Mouse (Mus musculus): ENCODE results near the gene Gcn1l1. TPM values are rescaled to one million over a fixed set of nuclear protein-coding genes. Genes with fewer than 3 reads are reported as not detected.

The Gcn1l1 gene
- polyA plus RNA-seq, 1 experiment: 48.3 TPM

DNA sequence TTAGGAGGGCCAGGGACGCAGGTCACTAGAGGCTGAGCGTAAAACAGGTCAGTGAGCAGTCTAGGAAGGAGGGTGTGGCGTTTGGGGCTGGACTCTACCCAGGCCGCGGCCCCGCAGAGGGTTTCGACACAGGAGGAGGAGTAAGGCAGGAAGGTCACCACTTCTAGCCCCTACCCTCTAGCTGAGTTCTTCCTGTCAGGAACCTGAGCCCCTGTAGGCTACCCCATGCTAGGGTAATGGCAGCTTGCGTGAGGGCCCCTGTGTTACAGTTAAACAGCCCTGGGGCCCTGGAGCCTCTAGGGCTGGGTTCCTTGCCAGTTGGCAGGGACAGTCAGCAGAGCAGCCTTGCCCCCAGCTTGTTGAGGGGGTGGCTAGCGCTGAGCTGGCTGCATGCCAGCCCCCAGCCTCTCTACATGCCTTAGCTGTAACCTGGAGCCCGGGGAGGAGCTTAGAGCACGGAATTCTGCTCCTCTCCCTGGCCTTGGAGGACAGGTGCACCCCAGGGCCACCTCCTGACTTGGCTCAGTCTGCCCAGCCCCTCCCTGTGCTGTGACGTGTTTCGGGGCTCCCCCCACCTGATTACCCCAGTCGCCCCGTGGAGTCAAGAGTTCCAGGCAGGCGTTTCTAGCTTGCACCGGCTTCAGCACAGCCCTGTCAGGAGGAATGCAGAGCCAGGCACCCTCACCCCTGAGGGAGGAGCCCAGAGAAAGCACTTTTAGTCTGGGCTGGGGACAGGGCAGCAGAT lies 21.4 kb upstream of the Gcn1l1 start:
- no peak for DNase-seq (ENCODE audit: low read depth in 1 of 2, low spot score in 2 of 2)
- Histone ChIP-seq H3K27ac (ENCODE audit: insufficient read depth, low read length) (no peak overlapping the region), H3K4me1 (ENCODE audit: control insufficient read depth, insufficient read depth, insufficient read length) (peaks cover 12% of the 10 kb centered on the region; the same call in 1 of the 2 replicates), H3K27me3 (ENCODE audit: control insufficient read depth, insufficient read depth, low read length) (no peaks in the 10 kb centered on the region), H3K36me3 (ENCODE audit: control insufficient read depth, insufficient read depth, low read length) (peaks cover 33% of the 10 kb centered on the region), H3K4me3 (ENCODE audit: extremely low read depth, insufficient read depth, insufficient read length) (no peak overlapping the region)
- WGBS: 42% methylated on average over 17 of the region's 17 CpGs
- TF ChIP-seq POLR2A (IDR thresholded peaks at IDR 0.05; ENCODE audit: low read depth, low read length) (no peak), CTCF (IDR thresholded peaks at IDR 0.05; ENCODE audit: extremely low read depth, insufficient read depth, insufficient read length, insufficient replicate concordance) (no peak)

DNA sequence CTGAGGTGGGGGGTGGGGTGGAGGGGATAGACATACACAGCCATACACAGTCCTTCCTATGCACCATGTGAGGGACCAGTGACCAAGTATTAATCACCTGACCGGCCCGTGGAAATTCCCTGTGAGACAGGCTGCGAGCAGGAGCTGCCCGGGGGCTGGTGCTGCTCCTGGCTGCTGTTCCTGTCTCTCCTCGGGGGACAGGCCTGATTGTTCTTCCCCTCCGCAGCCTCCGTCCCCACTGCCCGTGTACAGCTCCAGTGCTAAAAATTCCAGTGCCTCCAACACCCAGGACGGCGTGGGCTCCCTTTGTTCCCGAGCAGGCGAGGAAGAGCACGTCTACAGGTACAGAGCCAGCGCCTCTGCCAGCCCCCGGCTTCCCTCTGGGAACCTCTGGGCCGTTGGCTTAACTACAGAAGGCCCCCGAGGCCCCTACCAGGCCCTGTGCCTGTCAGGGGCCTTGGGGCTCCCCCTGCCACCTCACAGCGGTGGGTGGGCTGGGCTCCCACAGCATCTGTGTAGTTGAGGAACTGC lies 20.3 kb upstream of the Gcn1l1 start:
- H3K4me1 ChIP-seq (ENCODE audit: control insufficient read depth, insufficient read depth, insufficient read length): peaks cover 9% of the 10 kb centered on the region; the same call in 1 of the 2 replicates
- no peak overlapping the region for H3K4me3 ChIP-seq (ENCODE audit: extremely low read depth, insufficient read depth, insufficient read length)
- H3K36me3 ChIP-seq (ENCODE audit: control insufficient read depth, insufficient read depth, low read length): peaks cover 39% of the 10 kb centered on the region
- TF ChIP-seq POLR2A (IDR thresholded peaks at IDR 0.05; ENCODE audit: low read depth, low read length): no peak
- TF ChIP-seq CTCF (IDR thresholded peaks at IDR 0.05; ENCODE audit: extremely low read depth, insufficient read depth, insufficient read length, insufficient replicate concordance): no peak
- no peak overlapping the region for H3K27ac ChIP-seq (ENCODE audit: insufficient read depth, low read length)
- H3K27me3 ChIP-seq (ENCODE audit: control insufficient read depth, insufficient read depth, low read length): no peaks in the 10 kb centered on the region
- no peak for DNase-seq (ENCODE audit: low read depth in 1 of 2, low spot score in 2 of 2)
- 66% methylated on average over 18 of the region's 18 CpGs for WGBS

DNA sequence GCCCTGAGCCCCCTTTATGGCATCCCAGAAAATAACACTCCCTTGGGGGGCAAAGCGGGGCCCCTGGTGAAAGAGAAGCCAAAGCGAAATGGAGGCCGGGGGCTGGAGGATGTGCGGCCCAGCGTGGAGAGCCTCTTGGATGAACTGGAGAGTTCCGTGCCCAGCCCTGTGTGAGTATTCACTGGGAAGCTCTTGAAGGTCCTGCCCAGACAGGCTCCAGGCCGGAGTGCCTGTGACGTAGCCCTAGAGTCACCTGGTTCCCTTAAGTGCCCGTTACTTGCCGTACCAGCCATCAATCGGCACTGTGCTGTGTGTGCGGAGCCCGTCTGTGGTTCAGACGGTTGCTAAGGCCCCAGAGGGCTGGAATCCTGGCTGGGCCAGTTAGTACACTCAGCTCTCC lies 19.4 kb upstream of the Gcn1l1 start:
- H3K4me3 ChIP-seq (ENCODE audit: extremely low read depth, insufficient read depth, insufficient read length): no peak overlapping the region
- WGBS: 96% methylated on average over 14 of the region's 14 CpGs
- H3K27ac ChIP-seq (ENCODE audit: insufficient read depth, low read length): no peak overlapping the region
- DNase-seq (ENCODE audit: low read depth in 1 of 2, low spot score in 2 of 2): no peak
- H3K4me1 ChIP-seq (ENCODE audit: control insufficient read depth, insufficient read depth, insufficient read length): peaks cover 9% of the 10 kb centered on the region; the same call in 1 of the 2 replicates
- TF ChIP-seq CTCF (IDR thresholded peaks at IDR 0.05; ENCODE audit: extremely low read depth, insufficient read depth, insufficient read length, insufficient replicate concordance): no peak
- no peak for TF ChIP-seq POLR2A (IDR thresholded peaks at IDR 0.05; ENCODE audit: low read depth, low read length)
- H3K36me3 ChIP-seq (ENCODE audit: control insufficient read depth, insufficient read depth, low read length): peaks cover 43% of the 10 kb centered on the region
- no peaks in the 10 kb centered on the region for H3K27me3 ChIP-seq (ENCODE audit: control insufficient read depth, insufficient read depth, low read length)

- 91% methylated on average over 11 of the region's 11 CpGs for WGBS
- TF ChIP-seq CTCF (IDR thresholded peaks at IDR 0.05; ENCODE audit: extremely low read depth, insufficient read depth, insufficient read length, insufficient replicate concordance): no peak
- no peak for TF ChIP-seq POLR2A (IDR thresholded peaks at IDR 0.05; ENCODE audit: low read depth, low read length)
- peaks cover 47% of the 10 kb centered on the region for H3K36me3 ChIP-seq (ENCODE audit: control insufficient read depth, insufficient read depth, low read length)
- no peak overlapping the region for H3K4me3 ChIP-seq (ENCODE audit: extremely low read depth, insufficient read depth, insufficient read length)
- peaks cover 9% of the 10 kb centered on the region; the same call in 1 of the 2 replicates for H3K4me1 ChIP-seq (ENCODE audit: control insufficient read depth, insufficient read depth, insufficient read length)
- H3K27me3 ChIP-seq (ENCODE audit: control insufficient read depth, insufficient read depth, low read length): no peaks in the 10 kb centered on the region
- no peak for DNase-seq (ENCODE audit: low read depth in 1 of 2, low spot score in 2 of 2)
- H3K27ac ChIP-seq (ENCODE audit: insufficient read depth, low read length): no peak overlapping the region
Observed at GRCm38 (mm10) chr5:115546536-115546935, 18.5 kb upstream of the Gcn1l1 start.

DNA sequence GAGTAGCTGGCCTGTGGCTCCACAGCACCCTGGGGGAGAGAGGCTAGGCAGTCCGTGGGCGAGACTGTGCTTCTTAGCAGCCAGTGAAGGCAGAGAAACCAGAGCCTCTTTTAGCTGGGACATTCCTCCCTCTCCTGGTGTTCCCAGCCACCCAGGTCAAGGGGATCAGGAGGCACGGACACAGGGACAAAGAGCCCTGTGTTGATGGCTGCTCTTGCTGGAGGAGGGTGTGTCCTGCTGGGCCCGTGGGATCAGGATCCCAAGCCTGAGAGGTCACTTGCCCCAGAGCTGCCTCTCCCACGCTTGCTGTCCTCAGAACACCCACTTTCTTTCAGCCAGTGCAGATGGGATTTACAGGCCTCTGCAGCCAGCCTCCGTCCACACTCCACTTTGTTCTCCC lies 18.0 kb upstream of the Gcn1l1 start:
- TF ChIP-seq CTCF (IDR thresholded peaks at IDR 0.05; ENCODE audit: extremely low read depth, insufficient read depth, insufficient read length, insufficient replicate concordance) (no peak), POLR2A (IDR thresholded peaks at IDR 0.05; ENCODE audit: low read depth, low read length) (no peak)
- Histone ChIP-seq H3K27ac (ENCODE audit: insufficient read depth, low read length) (no peak overlapping the region), H3K4me1 (ENCODE audit: control insufficient read depth, insufficient read depth, insufficient read length) (peaks cover 9% of the 10 kb centered on the region; the same call in 1 of the 2 replicates), H3K36me3 (ENCODE audit: control insufficient read depth, insufficient read depth, low read length) (peaks cover 52% of the 10 kb centered on the region), H3K27me3 (ENCODE audit: control insufficient read depth, insufficient read depth, low read length) (no peaks in the 10 kb centered on the region), H3K4me3 (ENCODE audit: extremely low read depth, insufficient read depth, insufficient read length) (no peak overlapping the region)
- DNase-seq (ENCODE audit: low read depth in 1 of 2, low spot score in 2 of 2): no peak
- WGBS: 92% methylated on average over 6 of the region's 6 CpGs

DNA sequence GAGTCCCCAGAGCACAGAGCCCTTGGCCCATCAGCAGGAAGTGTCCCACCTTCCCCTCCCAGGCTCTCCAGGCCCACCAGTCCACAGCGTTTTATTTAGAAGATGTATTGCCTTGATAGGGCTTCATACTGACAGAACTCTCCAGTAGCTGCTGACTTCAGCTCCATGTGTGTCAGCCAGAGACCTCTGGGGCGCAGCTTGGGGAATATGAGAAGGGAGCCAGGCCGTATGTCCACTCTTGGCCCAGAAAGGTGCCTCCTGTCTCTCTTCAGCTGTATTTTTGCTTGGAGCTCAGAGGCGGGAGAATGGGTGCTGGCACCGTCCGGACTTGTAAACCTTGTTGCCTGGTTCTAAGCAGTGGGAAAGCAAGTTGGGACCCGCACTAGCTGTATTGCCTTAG lies 17.6 kb upstream of the Gcn1l1 start:
- TF ChIP-seq POLR2A (IDR thresholded peaks at IDR 0.05; ENCODE audit: low read depth, low read length) (no peak), CTCF (IDR thresholded peaks at IDR 0.05; ENCODE audit: extremely low read depth, insufficient read depth, insufficient read length, insufficient replicate concordance) (no peak)
- DNase-seq (ENCODE audit: low read depth in 1 of 2, low spot score in 2 of 2): no peak
- H3K36me3 ChIP-seq (ENCODE audit: control insufficient read depth, insufficient read depth, low read length): peaks cover 55% of the 10 kb centered on the region
- H3K4me3 ChIP-seq (ENCODE audit: extremely low read depth, insufficient read depth, insufficient read length): no peak overlapping the region
- WGBS: 85% methylated on average over 7 of the region's 7 CpGs
- H3K27me3 ChIP-seq (ENCODE audit: control insufficient read depth, insufficient read depth, low read length): no peaks in the 10 kb centered on the region
- H3K4me1 ChIP-seq (ENCODE audit: control insufficient read depth, insufficient read depth, insufficient read length): peaks cover 7% of the 10 kb centered on the region; the same call in 1 of the 2 replicates
- no peak overlapping the region for H3K27ac ChIP-seq (ENCODE audit: insufficient read depth, low read length)
